In the genomic region with DNA sequence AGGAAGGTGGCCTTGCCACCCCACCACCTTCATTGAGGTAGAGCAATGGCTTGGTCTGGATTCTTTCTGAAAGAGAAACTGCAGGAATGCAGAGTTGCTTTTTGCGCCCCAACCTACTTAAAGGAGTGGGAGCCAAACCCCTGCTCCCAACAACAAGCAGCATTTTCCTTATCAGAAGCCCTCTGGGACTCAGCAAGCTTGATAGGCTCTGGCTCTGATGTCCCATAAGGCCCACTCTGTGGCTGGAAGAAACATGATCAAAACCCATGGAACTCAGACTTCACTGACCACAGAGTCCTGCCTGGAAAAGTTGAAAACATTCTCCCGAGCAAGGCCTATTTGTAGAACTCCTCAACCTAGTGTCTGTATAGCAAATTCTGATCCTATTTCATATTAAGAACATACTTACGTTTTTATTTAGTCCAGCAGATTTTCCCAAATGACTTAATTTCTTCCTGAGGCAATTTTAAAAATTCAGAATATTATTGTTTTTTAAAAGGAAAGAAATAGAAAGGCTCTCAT, we compare ENCODE assay signal across 15 mouse cellular contexts.
DNase-seq lines count a peak whose midpoint lies in the region; ATAC-seq and TF ChIP-seq lines count a peak whose summit lies in the region.
"Had no signal": no experiment of that assay in that cellular context is flagged by ENCODE, and none has a peak within 500 bp of the region (broad histone marks: within the 10 kb centered on the region; RNA-seq: fewer than 3 reads in every experiment).

No protein-coding gene starts in this region.

- H3K9me3 ChIP-seq in forebrain, embryonic 11.5 days (ENCODE audit: control insufficient read depth, low read length), result no peaks in the 10 kb centered on the region
- H3K9me3 ChIP-seq in hindbrain, embryonic 14.5 days (ENCODE audit: control insufficient read depth, low read length), result no peaks in the 10 kb centered on the region
- H3K9me3 ChIP-seq in midbrain, postnatal 0 days (ENCODE audit: low read length), result no peaks in the 10 kb centered on the region
- H3K9me3 ChIP-seq: heart, embryonic 15.5 days; intestine, embryonic 15.5 days; limb, embryonic 13.5 days had no signal

- no peak for DNase-seq in forebrain, embryonic 11.5 days (ENCODE audit: low spot score)
- no peak for DNase-seq in hindbrain, embryonic 14.5 days (ENCODE audit: low spot score)
- DNase-seq in midbrain, postnatal 0 days (ENCODE audit: low spot score), result no peak
- DNase-seq in spleen, adult 12 weeks (ENCODE audit: low spot score), result no peak
- no peak for DNase-seq in ovary, postnatal 36 days (ENCODE audit: low spot score)
- DNase-seq in lung, postnatal 10 days, result no peak
- DNase-seq: gastrocnemius, postnatal 14 days; kidney, postnatal 14 days; liver, postnatal 0 days; spleen, adult 18-20 months had no signal

- no peaks in the 10 kb centered on the region for H3K36me3 ChIP-seq in forebrain, embryonic 11.5 days (ENCODE audit: control insufficient read depth, insufficient read depth, low read length)
- H3K36me3 ChIP-seq in hindbrain, embryonic 14.5 days (replicated peaks; ENCODE audit: control insufficient read depth, insufficient read depth), result no peaks in the 10 kb centered on the region
- H3K36me3 ChIP-seq in midbrain, postnatal 0 days (ENCODE audit: insufficient read depth, low read length), result no peaks in the 10 kb centered on the region
- H3K36me3 ChIP-seq: heart, embryonic 15.5 days; intestine, embryonic 15.5 days; limb, embryonic 13.5 days had no signal

- peak overlapping the region; percentile 98 for H3K9ac ChIP-seq in forebrain, embryonic 11.5 days (ENCODE audit: low read length)
- H3K9ac ChIP-seq in hindbrain, embryonic 14.5 days, result peak overlapping the region; percentile 99
- peak overlapping the region; percentile 99 for H3K9ac ChIP-seq in midbrain, postnatal 0 days (replicated peaks; ENCODE audit: low read length, poor library complexity, severe bottlenecking)
- H3K9ac ChIP-seq: heart, embryonic 15.5 days; intestine, embryonic 15.5 days; limb, embryonic 13.5 days; liver, postnatal 0 days had no signal

- TF ChIP-seq CTCF in cortical plate, adult 2 months (IDR thresholded peaks at IDR 0.05; ENCODE audit: extremely low read depth, insufficient read depth, low read length), result no peak
- TF ChIP-seq CTCF in midbrain, postnatal 0 days (IDR thresholded peaks at IDR 0.05), result no peak

- H3K27me3 ChIP-seq in forebrain, embryonic 11.5 days (ENCODE audit: control insufficient read depth, insufficient read depth, low read length), result no peaks in the 10 kb centered on the region
- H3K27me3 ChIP-seq in hindbrain, embryonic 14.5 days (ENCODE audit: control insufficient read depth, insufficient read depth, low read length), result no peaks in the 10 kb centered on the region
- no peaks in the 10 kb centered on the region for H3K27me3 ChIP-seq in midbrain, postnatal 0 days (ENCODE audit: insufficient read depth, low read length)

- TF ChIP-seq POLR2A in cortical plate, adult 2 months (IDR thresholded peaks at IDR 0.05; ENCODE audit: extremely low read depth, insufficient read depth, low read length), result no peak

- WGBS in forebrain, embryonic 11.5 days, result 21% methylated on average over 3 of the region's 3 CpGs
- WGBS in hindbrain, embryonic 14.5 days, result 22% methylated on average over 3 of the region's 3 CpGs
- 16% methylated on average over 3 of the region's 3 CpGs for WGBS in midbrain, postnatal 0 days

- no peak for ATAC-seq in forebrain, embryonic 11.5 days (replicated peaks; ENCODE audit: low FRiP score)
- ATAC-seq in hindbrain, embryonic 14.5 days (ENCODE audit: low FRiP score), result no peak
- no peak for ATAC-seq in midbrain, postnatal 0 days (ENCODE audit: low FRiP score)
- ATAC-seq: intestine, embryonic 15.5 days; liver, postnatal 0 days; Patski had no signal

- H3K4me1 ChIP-seq in cortical plate, adult 2 months (ENCODE audit: control insufficient read depth, insufficient read depth, low read length), result peaks cover 5% of the 10 kb centered on the region
- peaks cover 14% of the 10 kb centered on the region for H3K4me1 ChIP-seq in forebrain, embryonic 11.5 days (replicated peaks; ENCODE audit: control insufficient read depth, insufficient read depth, low read length)
- H3K4me1 ChIP-seq in hindbrain, embryonic 14.5 days (replicated peaks; ENCODE audit: control insufficient read depth, insufficient read depth, low read length), result peaks cover 22% of the 10 kb centered on the region
- peaks cover 4% of the 10 kb centered on the region; the same call in 1 of the 2 replicates for H3K4me1 ChIP-seq in midbrain, postnatal 0 days (ENCODE audit: insufficient read depth, low read length)

- peak overlapping the region; percentile 24 for H3K4me3 ChIP-seq in cortical plate, adult 2 months (ENCODE audit: insufficient read depth, low read length)
- H3K4me3 ChIP-seq in forebrain, embryonic 11.5 days (ENCODE audit: low read depth, low read length), result peak overlapping the region; percentile 74; the same call in 1 of the 2 replicates
- H3K4me3 ChIP-seq in hindbrain, embryonic 14.5 days (replicated peaks; ENCODE audit: low read length), result peak overlapping the region; percentile 75
- H3K4me3 ChIP-seq in midbrain, postnatal 0 days (ENCODE audit: low read depth, low read length), result peak overlapping the region; percentile 80
- H3K4me3 ChIP-seq: heart, embryonic 15.5 days; intestine, embryonic 15.5 days; limb, embryonic 13.5 days had no signal

- peak overlapping the region; percentile 100 for H3K27ac ChIP-seq in cortical plate, adult 2 months (ENCODE audit: insufficient read depth, low read length)
- peak overlapping the region; percentile 95 for H3K27ac ChIP-seq in forebrain, embryonic 11.5 days (ENCODE audit: low read depth, low read length)
- H3K27ac ChIP-seq in hindbrain, embryonic 14.5 days, result peak overlapping the region; percentile 100
- H3K27ac ChIP-seq in midbrain, postnatal 0 days (ENCODE audit: low read depth, low read length), result peak overlapping the region; percentile 100
- H3K27ac ChIP-seq: heart, embryonic 15.5 days; intestine, embryonic 15.5 days; limb, embryonic 13.5 days had no signal

- peak overlapping the region; percentile 97; the same call in 1 of the 2 replicates for H3K4me2 ChIP-seq in forebrain, embryonic 11.5 days (ENCODE audit: low read depth, low read length, severe bottlenecking)
- peak overlapping the region; percentile 100 for H3K4me2 ChIP-seq in hindbrain, embryonic 14.5 days (replicated peaks)
- peak overlapping the region; percentile 99 for H3K4me2 ChIP-seq in midbrain, postnatal 0 days (ENCODE audit: low read depth, low read length, poor library complexity, severe bottlenecking)
- H3K4me2 ChIP-seq: heart, embryonic 15.5 days; intestine, embryonic 15.5 days; limb, embryonic 13.5 days had no signal

Comparison
In these comparisons a context has a peak if more than half of its experiments do, and no peak if none do; other contexts are left out.
1. H3K4me3 ChIP-seq: peak in every context shown above with its lines; median percentile 80 in midbrain, postnatal 0 days; 75 in hindbrain, embryonic 14.5 days; 74 in forebrain, embryonic 11.5 days; 24 in cortical plate, adult 2 months.